Mouse (Mus musculus): ENCODE results near the gene Mnd1. TPM values are rescaled to one million over a fixed set of nuclear protein-coding genes. Genes with fewer than 3 reads are reported as not detected.

Gene Mnd1
- polyA plus RNA-seq, 1 experiment, result 0.51 TPM

GRCm38 (mm10) chr3:84038981-84039645 lies 116.5 kb downstream of the Mnd1 start:
- Histone ChIP-seq H3K27me3 (ENCODE audit: control insufficient read depth, insufficient read depth, low read length) (no peaks in the 10 kb centered on the region), H3K36me3 (ENCODE audit: control insufficient read depth, insufficient read depth, low read length) (no peaks in the 10 kb centered on the region), H3K4me1 (replicated peaks; ENCODE audit: control insufficient read depth, insufficient read depth, low read length) (peaks cover 24% of the 10 kb centered on the region), H3K27ac (ENCODE audit: control insufficient read depth, insufficient read depth, low read length) (peak overlapping the region; percentile 70), H3K4me3 (ENCODE audit: control insufficient read depth, insufficient read depth, low read length) (peak overlapping the region; percentile 90)
- no peak for TF ChIP-seq CTCF (IDR thresholded peaks at IDR 0.05; ENCODE audit: borderline replicate concordance, control insufficient read depth, extremely low read depth, insufficient read depth, low read length, poor library complexity)
- 0 out of 2 replicates have a peak, but pooled peaks have one; percentile 31 for TF ChIP-seq POLR2A (IDR thresholded peaks at IDR 0.05; ENCODE audit: control insufficient read depth, extremely low read depth, insufficient read depth, low read length, poor library complexity)
- WGBS, result under 1% methylated on average over 42 of the region's 42 CpGs
- peak; percentile 68 for DNase-seq

GRCm38 (mm10) chr3:84038126-84038525 lies 117.5 kb downstream of the Mnd1 start:
- H3K27ac ChIP-seq (ENCODE audit: control insufficient read depth, insufficient read depth, low read length), result no peak overlapping the region
- no peak overlapping the region for H3K4me3 ChIP-seq (ENCODE audit: control insufficient read depth, insufficient read depth, low read length)
- 44% methylated on average over 1 of the region's 1 CpGs for WGBS
- peaks cover 29% of the 10 kb centered on the region for H3K4me1 ChIP-seq (replicated peaks; ENCODE audit: control insufficient read depth, insufficient read depth, low read length)
- no peaks in the 10 kb centered on the region for H3K27me3 ChIP-seq (ENCODE audit: control insufficient read depth, insufficient read depth, low read length)
- no peak for TF ChIP-seq CTCF (IDR thresholded peaks at IDR 0.05; ENCODE audit: borderline replicate concordance, control insufficient read depth, extremely low read depth, insufficient read depth, low read length, poor library complexity)
- no peak for TF ChIP-seq POLR2A (IDR thresholded peaks at IDR 0.05; ENCODE audit: control insufficient read depth, extremely low read depth, insufficient read depth, low read length, poor library complexity)
- H3K36me3 ChIP-seq (ENCODE audit: control insufficient read depth, insufficient read depth, low read length), result no peaks in the 10 kb centered on the region
- DNase-seq, result no peak

Other genes with a start within 250 kb of the Mnd1 start
- 178 and 201 TPM in 2 replicates for gene Tmem131l, start 115.6 kb downstream of the Mnd1 start, polyA plus RNA-seq (2012; rRNA removed)
- gene Gm6525, start 18.3 kb upstream of the Mnd1 start, polyA plus RNA-seq (2012; rRNA removed), result not detected in 2 replicates
- 2.9 and 4.2 TPM in 2 replicates for gene Trim2, start 151.1 kb upstream of the Mnd1 start, polyA plus RNA-seq (2012; rRNA removed)